Mouse (Mus musculus) cortical plate, adult 2 months (tissue): ENCODE measurements around the gene Rps6kl1.

Experiments
- CTCF ChIP-seq: fragments of 200-500 bp; IDR thresholded peaks from 2 replicates; pipeline ENCODE4 v1.5.1; 2011; ENCODE audit warnings: mild to moderate bottlenecking, control low read depth, low read length; ENCODE audit not compliant: insufficient read depth; ENCODE audit errors: extremely low read depth
- POLR2A ChIP-seq: fragments of 200-500 bp; IDR thresholded peaks from 2 replicates; pipeline ENCODE4 v1.6.1; 2011; ENCODE audit warnings: mild to moderate bottlenecking, low read length, control low read depth; ENCODE audit not compliant: insufficient read depth; ENCODE audit errors: extremely low read depth

- TF ChIP-seq CTCF (no peak), POLR2A (no peak)
Measured at GRCm38 (mm10) chr12:85199954-85200353, 48.9 kb upstream of the Rps6kl1 start.
